Mouse (Mus musculus) kidney, adult 2 months (tissue): ENCODE measurements around the gene Map9. TPM values are rescaled to one million over a fixed set of nuclear protein-coding genes. Genes with fewer than 3 reads are reported as not detected.

Source experiments
- DNase-seq: peaks from one replicate; pipeline ENCODE4 v3.0.0; 2021
- H3K27ac ChIP-seq: fragments of 200-500 bp; 2 replicates; pipeline ENCODE4 v1.5.1; 2012; ENCODE audit warnings: low read depth, low read length, control low read depth, inconsistent platforms; ENCODE audit not compliant: insufficient read depth
- H3K27me3 ChIP-seq: fragments of 200-500 bp; replicated peaks from 2 replicates; pipeline ENCODE4 v1.6.1; 2012; ENCODE audit warnings: mild to moderate bottlenecking, moderate library complexity, low read length, inconsistent platforms; ENCODE audit not compliant: control insufficient read depth, insufficient read depth
- H3K36me3 ChIP-seq: fragments of 200-500 bp; 2 replicates; pipeline ENCODE4 v1.6.1; 2012; ENCODE audit warnings: mild to moderate bottlenecking, moderate library complexity, low read length, inconsistent platforms; ENCODE audit not compliant: control insufficient read depth, insufficient read depth
- H3K4me1 ChIP-seq: fragments of 200-500 bp; 2 replicates; pipeline ENCODE4 v1.6.1; 2011; ENCODE audit warnings: low read length; ENCODE audit not compliant: control insufficient read depth, insufficient read depth
- H3K4me3 ChIP-seq: fragments of 200-500 bp; 2 replicates; pipeline ENCODE4 v1.5.1; 2011; ENCODE audit warnings: mild to moderate bottlenecking, low read depth, low read length, control low read depth; ENCODE audit not compliant: insufficient read depth
- CTCF ChIP-seq: fragments of 200-500 bp; conservative IDR thresholded peaks from 2 replicates; pipeline ENCODE4 v1.5.1; 2011; ENCODE audit warnings: low read depth, mild to moderate bottlenecking, control low read depth, low read length, moderate library complexity, mixed read lengths; ENCODE audit not compliant: insufficient read depth, insufficient read length
- POLR2A ChIP-seq: fragments of 200-500 bp; IDR thresholded peaks from one replicate; pipeline ENCODE4 v1.6.1; 2011; ENCODE audit warnings: low read depth, low read length, control low read depth
- WGBS: fragments of 180-500 bp; shearing (Covaris S2); methylation state at CpG from one replicate; pipeline ENCODE4 v1.1.7; 2018; 5-methylcytosine and 5-hydroxymethylcytosine counted together
- polyA plus RNA-seq: library from polyadenylated mRNA; depleted of rRNA; stranded (reverse); fragments of >200 nt; gene quantifications from 2 replicates; pipeline ENCODE4 v1.2.3, GENCODE M21; 2012

The Map9 gene
- polyA plus RNA-seq, 1 experiment = 1.2 TPM

DNA sequence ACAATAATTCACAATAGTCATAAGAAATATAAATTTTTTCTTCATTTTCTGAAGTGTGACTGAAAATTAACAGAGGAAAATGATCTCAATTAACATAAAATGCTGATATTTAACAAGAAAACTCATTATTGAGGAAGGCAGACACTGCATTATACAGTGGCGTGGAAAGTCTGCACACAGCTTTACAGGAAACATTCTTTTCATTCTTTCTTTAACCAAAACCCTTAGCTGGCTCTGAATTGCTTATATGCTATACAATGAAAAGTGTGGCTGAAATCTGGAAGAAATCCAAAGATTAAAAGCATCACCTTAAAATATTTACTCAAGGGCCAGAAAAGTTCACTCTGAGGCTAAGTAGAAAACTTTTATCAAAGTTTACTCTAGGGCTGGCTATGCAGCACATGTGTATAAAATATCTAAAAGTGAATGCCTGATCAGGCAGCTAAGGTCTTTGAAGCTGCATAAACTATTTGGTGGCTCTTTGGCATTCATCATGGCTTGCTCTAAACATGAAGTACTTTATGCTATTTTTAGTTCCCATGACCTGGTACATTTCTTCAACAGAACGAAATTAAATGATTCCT, 9.5 kb upstream of the Map9 start:
- 53% methylated on average over 2 of the region's 2 CpGs for WGBS
- no peak for TF ChIP-seq CTCF
- TF ChIP-seq POLR2A = no peak
- H3K27me3 ChIP-seq = no peaks in the 10 kb centered on the region
- no peak overlapping the region for H3K27ac ChIP-seq
- DNase-seq = no peak
- H3K36me3 ChIP-seq = no peaks in the 10 kb centered on the region
- H3K4me3 ChIP-seq = no peak overlapping the region
- no peaks in the 10 kb centered on the region for H3K4me1 ChIP-seq

DNA sequence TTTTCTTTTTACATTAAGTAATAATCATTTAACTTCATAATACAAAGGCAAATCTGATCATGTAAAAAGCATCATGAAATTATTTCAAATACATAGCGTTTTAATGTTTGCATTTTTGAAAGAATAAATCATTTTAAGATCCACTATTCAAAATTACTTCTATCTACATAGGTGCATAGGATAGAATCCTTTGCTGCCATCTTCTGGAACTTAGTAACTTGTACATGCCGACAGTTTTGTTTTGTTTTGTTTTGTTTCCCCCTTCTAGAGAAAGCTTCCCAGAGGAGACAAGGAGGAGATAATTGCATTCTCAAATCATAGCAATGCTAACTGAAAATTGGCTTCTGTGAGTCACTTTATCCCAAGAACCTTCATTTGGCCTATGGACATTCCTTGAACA, 7.5 kb upstream of the Map9 start:
- Histone ChIP-seq H3K36me3 (no peaks in the 10 kb centered on the region), H3K4me1 (no peaks in the 10 kb centered on the region), H3K27me3 (no peaks in the 10 kb centered on the region), H3K27ac (no peak overlapping the region), H3K4me3 (no peak overlapping the region)
- no peak for DNase-seq
- TF ChIP-seq CTCF = no peak
- no peak for TF ChIP-seq POLR2A
- 26% methylated on average over 2 of the region's 2 CpGs for WGBS

DNA sequence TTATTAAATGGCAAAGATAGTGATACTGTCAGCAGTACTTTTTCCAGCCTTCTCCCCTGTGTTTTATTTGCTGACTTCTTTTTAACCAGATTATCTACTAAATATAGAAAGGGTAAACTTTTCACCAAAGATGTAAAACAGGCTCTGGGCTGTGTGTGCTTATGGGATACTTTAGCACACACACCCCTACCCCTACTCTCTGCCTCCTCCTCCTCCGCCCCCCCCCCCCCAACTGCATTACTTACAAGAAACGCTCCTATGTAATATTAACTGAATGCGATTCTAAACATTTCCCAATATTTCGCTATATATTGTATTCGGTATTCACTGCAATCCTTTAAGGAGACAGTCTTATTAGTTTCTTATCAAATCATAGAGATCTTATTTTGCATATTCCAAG, 504 bp upstream of the Map9 start:
- Histone ChIP-seq H3K4me1 (peaks cover 3% of the 10 kb centered on the region; the same call in 1 of the 2 replicates), H3K27me3 (no peaks in the 10 kb centered on the region), H3K4me3 (peak overlapping the region; percentile 56), H3K27ac (peak overlapping the region; percentile 4; the same call in 1 of the 2 replicates), H3K36me3 (no peaks in the 10 kb centered on the region)
- WGBS = 7% methylated on average over 5 of the region's 5 CpGs
- no peak for DNase-seq
- TF ChIP-seq POLR2A = no peak
- TF ChIP-seq CTCF = no peak

DNA sequence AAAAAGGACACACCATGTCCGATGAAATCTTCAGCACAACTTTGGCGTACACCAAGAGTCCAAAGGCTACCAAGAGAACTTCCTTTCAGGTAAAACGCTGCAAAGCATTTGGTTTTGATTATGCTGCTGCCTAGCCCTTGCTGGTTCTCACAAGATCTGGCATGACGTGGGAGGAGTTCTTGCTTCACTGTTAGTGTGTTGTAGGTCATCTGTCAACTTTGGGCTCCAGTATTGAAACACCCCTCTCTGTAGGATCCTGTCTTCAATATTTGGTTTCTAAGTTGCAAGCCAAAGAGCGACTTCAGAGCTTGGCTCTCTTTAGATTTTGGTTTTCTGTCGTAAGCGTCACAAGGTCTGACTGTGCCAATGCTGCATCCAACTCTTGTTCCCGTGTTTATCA, 1.2 kb downstream of the Map9 start:
- Histone ChIP-seq H3K4me1 (peaks cover 3% of the 10 kb centered on the region; the same call in 1 of the 2 replicates), H3K27ac (no peak overlapping the region), H3K4me3 (no peak overlapping the region), H3K36me3 (no peaks in the 10 kb centered on the region; the same call in 1 of the 2 replicates), H3K27me3 (no peaks in the 10 kb centered on the region)
- no peak for DNase-seq
- no peak for TF ChIP-seq CTCF
- no peak for TF ChIP-seq POLR2A
- WGBS = 88% methylated on average over 8 of the region's 8 CpGs

DNA sequence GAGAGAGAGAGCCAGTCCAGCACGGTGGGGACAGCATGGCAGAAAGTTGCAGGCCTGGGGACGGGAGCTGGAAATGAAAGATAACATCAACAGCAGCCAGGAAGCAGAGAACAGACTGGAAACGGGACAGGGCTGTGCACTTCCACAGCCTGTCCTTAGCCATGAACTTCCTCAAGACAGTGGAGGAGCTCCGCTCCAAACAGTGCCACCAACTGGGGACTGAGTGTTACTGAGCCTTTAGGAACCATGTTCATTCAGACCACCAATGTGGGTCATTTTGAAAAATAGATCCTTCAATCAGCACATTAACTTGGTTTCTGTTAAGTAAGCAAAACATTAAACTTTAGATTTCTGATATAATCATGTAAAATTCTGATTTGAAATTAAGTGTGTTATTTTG, 4.6 kb downstream of the Map9 start:
- whole genome bisulfite sequencing = 28% methylated on average over 4 of the region's 4 CpGs
- Histone ChIP-seq H3K27me3 (no peaks in the 10 kb centered on the region), H3K36me3 (no peaks in the 10 kb centered on the region; the same call in 1 of the 2 replicates), H3K4me3 (no peak overlapping the region), H3K4me1 (peaks cover 3% of the 10 kb centered on the region; the same call in 1 of the 2 replicates), H3K27ac (no peak overlapping the region)
- DNase-seq = no peak
- no peak for TF ChIP-seq POLR2A
- TF ChIP-seq CTCF = peak; percentile 57

DNA sequence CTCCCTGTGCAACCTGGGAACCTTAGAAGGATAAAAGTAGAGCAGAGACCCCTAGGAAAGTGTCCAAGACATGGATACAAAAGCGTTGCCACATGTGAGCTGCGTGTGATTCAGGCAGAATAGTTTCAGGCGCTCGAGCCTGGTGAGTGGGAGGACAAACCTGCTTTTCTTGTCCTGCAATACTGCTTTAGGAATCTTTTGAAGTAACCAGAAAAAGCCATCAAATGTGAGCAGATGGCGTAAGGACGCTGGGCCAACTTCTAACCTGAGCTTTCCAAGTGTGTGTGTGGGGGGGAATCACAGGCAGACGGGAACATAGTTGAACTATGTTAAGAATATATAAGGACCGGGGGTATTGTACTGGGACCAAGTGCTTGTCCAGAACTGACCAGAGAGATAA, 6.7 kb downstream of the Map9 start:
- TF ChIP-seq POLR2A (no peak), CTCF (no peak)
- Histone ChIP-seq H3K27me3 (no peaks in the 10 kb centered on the region), H3K36me3 (no peaks in the 10 kb centered on the region; the same call in 1 of the 2 replicates), H3K27ac (no peak overlapping the region), H3K4me1 (peaks cover 3% of the 10 kb centered on the region; the same call in 1 of the 2 replicates), H3K4me3 (no peak overlapping the region)
- WGBS = 72% methylated on average over 8 of the region's 8 CpGs
- DNase-seq = no peak

DNA sequence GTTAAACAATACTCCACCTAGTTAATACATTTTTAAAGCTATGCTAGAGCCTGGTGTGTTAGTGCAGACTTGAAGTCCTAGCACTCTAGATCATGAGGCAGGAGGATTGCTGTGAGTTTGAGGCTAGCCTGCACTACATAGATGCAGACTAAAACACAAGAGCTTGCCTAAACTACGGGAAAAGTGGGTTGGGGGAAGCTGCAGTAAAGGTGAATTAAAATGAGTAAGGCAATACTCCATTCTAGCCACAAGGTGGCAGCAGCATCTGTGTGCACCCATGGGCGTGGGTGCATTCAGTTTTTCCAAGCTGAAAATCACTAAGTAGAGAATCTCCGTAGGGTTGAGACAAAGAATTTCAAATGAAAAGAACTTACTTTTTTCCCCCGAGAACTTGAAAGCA, 7.1 kb downstream of the Map9 start:
- no peak for TF ChIP-seq POLR2A
- TF ChIP-seq CTCF = peak; percentile 81
- WGBS = 21% methylated on average over 4 of the region's 4 CpGs
- Histone ChIP-seq H3K4me3 (no peak overlapping the region), H3K27me3 (no peaks in the 10 kb centered on the region), H3K36me3 (no peaks in the 10 kb centered on the region; the same call in 1 of the 2 replicates), H3K27ac (no peak overlapping the region), H3K4me1 (peaks cover 3% of the 10 kb centered on the region; the same call in 1 of the 2 replicates)
- DNase-seq = no peak
